Mouse (Mus musculus) urinary bladder, postnatal 14 days (tissue): ENCODE data around the gene Unk.

ENCODE experiments used
- DNase-seq: peaks from one replicate; pipeline ENCODE4 v3.0.0; 2021; ENCODE audit warnings: low spot score

The Unk gene

GRCm38 (mm10) chr11:116063562-116063961 lies 33.4 kb downstream of the Unk start:
- DNase-seq: no peak

GRCm38 (mm10) chr11:116064187-116064867 lies 34.2 kb downstream of the Unk start:
- DNase-seq: no peak

GRCm38 (mm10) chr11:116065345-116065744 lies 35.2 kb downstream of the Unk start:
- DNase-seq: no peak

GRCm38 (mm10) chr11:116071510-116071909 lies 41.4 kb downstream of the Unk start:
- DNase-seq: no peak

- no peak for DNase-seq
These were observed 42.5 kb downstream of the Unk start for GRCm38 (mm10) chr11:116072608-116073007.

- no peak for DNase-seq
These were observed 44.4 kb downstream of the Unk start for GRCm38 (mm10) chr11:116074436-116074991.

GRCm38 (mm10) chr11:116075539-116076265 lies 45.6 kb downstream of the Unk start:
- DNase-seq: no peak

GRCm38 (mm10) chr11:116076266-116076540 lies 46.1 kb downstream of the Unk start:
- no peak for DNase-seq

GRCm38 (mm10) chr11:116076836-116077235 lies 46.7 kb downstream of the Unk start:
- DNase-seq: no peak

GRCm38 (mm10) chr11:116077446-116078204 lies 47.5 kb downstream of the Unk start, which contains the start of gene Unc13d:
TSS of gene Unc13d (minus strand) at chr11:116077961.
- DNase-seq: peak; percentile 69

- DNase-seq: peak; percentile 70
These were observed 48.1 kb downstream of the Unk start for GRCm38 (mm10) chr11:116078221-116078620.

- no peak for DNase-seq
These were observed 48.7 kb downstream of the Unk start for GRCm38 (mm10) chr11:116078676-116079320.

GRCm38 (mm10) chr11:116079511-116079910 lies 49.4 kb downstream of the Unk start:
- no peak for DNase-seq

- peak; percentile 78 for DNase-seq
These were observed 51.0 kb downstream of the Unk start for GRCm38 (mm10) chr11:116081081-116081480.

GRCm38 (mm10) chr11:116083096-116083672 lies 53.1 kb downstream of the Unk start:
- no peak for DNase-seq

- no peak for DNase-seq
These were observed 54.0 kb downstream of the Unk start for GRCm38 (mm10) chr11:116084166-116084565.

GRCm38 (mm10) chr11:116086258-116087193 lies 56.4 kb downstream of the Unk start, which contains the start of gene Wbp2:
TSS of gene Wbp2 (minus strand) at chr11:116086995.
- peak; percentile 96 for DNase-seq

GRCm38 (mm10) chr11:116087194-116088130 lies 57.3 kb downstream of the Unk start:
- peak; percentile 90 for DNase-seq

GRCm38 (mm10) chr11:116088188-116088587 lies 58.1 kb downstream of the Unk start:
- no peak for DNase-seq
